Mouse (Mus musculus): ENCODE results near the gene Ttll5. TPM values are rescaled to one million over a fixed set of nuclear protein-coding genes. Genes with fewer than 3 reads are reported as not detected.

Ttll5 gene
- total and polyA plus RNA-seq, 2 experiments from 2014 or later: 10.4 to 23.9 TPM

- no peaks in the 10 kb centered on the region for H3K9me3 ChIP-seq (ENCODE audit: low read length)
- ATAC-seq (no peak), DNase-seq (ENCODE audit: low spot score) (no peak)
- H3K36me3 ChIP-seq (ENCODE audit: insufficient read depth, low read length): no peaks in the 10 kb centered on the region; the same call in 1 of the 2 replicates
- WGBS: 80% methylated on average over 6 of the region's 6 CpGs
- no peak overlapping the region for H3K9ac ChIP-seq (replicated peaks; ENCODE audit: low read length)
- H3K27ac ChIP-seq: no peak overlapping the region
- H3K27me3 ChIP-seq (ENCODE audit: insufficient read depth, low read length): no peaks in the 10 kb centered on the region
- H3K4me3 ChIP-seq (ENCODE audit: low read length): no peak overlapping the region
- TF ChIP-seq CTCF (IDR thresholded peaks at IDR 0.05; ENCODE audit: low read depth): no peak
- H3K4me1 ChIP-seq (ENCODE audit: insufficient read depth, low read length): no peaks in the 10 kb centered on the region
- no peak overlapping the region for H3K4me2 ChIP-seq (ENCODE audit: low read depth, low read length)
These were observed 86.4 kb downstream of the Ttll5 start for GRCm38 (mm10) chr12:85910811-85911210.

- no peaks in the 10 kb centered on the region for H3K4me1 ChIP-seq (ENCODE audit: insufficient read depth, low read length)
- no peak for TF ChIP-seq CTCF (IDR thresholded peaks at IDR 0.05; ENCODE audit: low read depth)
- H3K27me3 ChIP-seq (ENCODE audit: insufficient read depth, low read length): no peaks in the 10 kb centered on the region
- H3K9ac ChIP-seq (replicated peaks; ENCODE audit: low read length): no peak overlapping the region
- no peaks in the 10 kb centered on the region for H3K9me3 ChIP-seq (ENCODE audit: low read length)
- peaks cover 4% of the 10 kb centered on the region; the same call in 1 of the 2 replicates for H3K36me3 ChIP-seq (ENCODE audit: insufficient read depth, low read length)
- no peak overlapping the region for H3K4me2 ChIP-seq (ENCODE audit: low read depth, low read length)
- H3K4me3 ChIP-seq (ENCODE audit: low read length): no peak overlapping the region
- ATAC-seq (no peak), DNase-seq (ENCODE audit: low spot score) (no peak)
- 90% methylated on average over 13 of the region's 13 CpGs for WGBS
- H3K27ac ChIP-seq: no peak overlapping the region
These were observed 88.4 kb downstream of the Ttll5 start for GRCm38 (mm10) chr12:85912712-85913504.

GRCm38 (mm10) chr12:85926897-85927296 is 102.4 kb downstream of the Ttll5 start:
- DNase-seq (ENCODE audit: low spot score) (no peak), ATAC-seq (no peak)
- Histone ChIP-seq H3K36me3 (ENCODE audit: insufficient read depth, low read length) (peaks cover 11% of the 10 kb centered on the region; the same call in 1 of the 2 replicates), H3K9me3 (ENCODE audit: low read length) (no peaks in the 10 kb centered on the region), H3K9ac (replicated peaks; ENCODE audit: low read length) (no peak overlapping the region), H3K4me2 (ENCODE audit: low read depth, low read length) (no peak overlapping the region), H3K27me3 (ENCODE audit: insufficient read depth, low read length) (no peaks in the 10 kb centered on the region), H3K4me3 (ENCODE audit: low read length) (no peak overlapping the region), H3K27ac (no peak overlapping the region), H3K4me1 (ENCODE audit: insufficient read depth, low read length) (no peaks in the 10 kb centered on the region)
- 75% methylated on average over 4 of the region's 4 CpGs for WGBS
- no peak for TF ChIP-seq CTCF (IDR thresholded peaks at IDR 0.05; ENCODE audit: low read depth)

- Histone ChIP-seq H3K9me3 (ENCODE audit: low read length) (no peaks in the 10 kb centered on the region), H3K27me3 (ENCODE audit: insufficient read depth, low read length) (no peaks in the 10 kb centered on the region), H3K9ac (replicated peaks; ENCODE audit: low read length) (no peak overlapping the region), H3K4me2 (ENCODE audit: low read depth, low read length) (no peak overlapping the region), H3K36me3 (ENCODE audit: insufficient read depth, low read length) (peaks cover 11% of the 10 kb centered on the region; the same call in 1 of the 2 replicates), H3K4me1 (ENCODE audit: insufficient read depth, low read length) (no peaks in the 10 kb centered on the region), H3K4me3 (ENCODE audit: low read length) (no peak overlapping the region), H3K27ac (no peak overlapping the region)
- DNase-seq (ENCODE audit: low spot score) (no peak), ATAC-seq (no peak)
- 87% methylated on average over 10 of the region's 10 CpGs for WGBS
- no peak for TF ChIP-seq CTCF (IDR thresholded peaks at IDR 0.05; ENCODE audit: low read depth)
These were observed 104.1 kb downstream of the Ttll5 start for GRCm38 (mm10) chr12:85928513-85928912.

GRCm38 (mm10) chr12:85929711-85930110 is 105.3 kb downstream of the Ttll5 start:
- no peak overlapping the region for H3K9ac ChIP-seq (replicated peaks; ENCODE audit: low read length)
- peaks cover 11% of the 10 kb centered on the region; the same call in 1 of the 2 replicates for H3K36me3 ChIP-seq (ENCODE audit: insufficient read depth, low read length)
- no peak overlapping the region for H3K4me3 ChIP-seq (ENCODE audit: low read length)
- no peak for DNase-seq (ENCODE audit: low spot score)
- WGBS: 61% methylated on average over 4 of the region's 4 CpGs
- no peak overlapping the region for H3K4me2 ChIP-seq (ENCODE audit: low read depth, low read length)
- no peak for ATAC-seq
- no peaks in the 10 kb centered on the region for H3K27me3 ChIP-seq (ENCODE audit: insufficient read depth, low read length)
- TF ChIP-seq CTCF (IDR thresholded peaks at IDR 0.05; ENCODE audit: low read depth): no peak
- no peaks in the 10 kb centered on the region for H3K9me3 ChIP-seq (ENCODE audit: low read length)
- H3K4me1 ChIP-seq (ENCODE audit: insufficient read depth, low read length): no peaks in the 10 kb centered on the region
- H3K27ac ChIP-seq: 0 out of 2 replicates have a peak overlapping the region, but pooled peaks have one; percentile 36

- peak; percentile 41 for TF ChIP-seq CTCF (IDR thresholded peaks at IDR 0.05; ENCODE audit: low read depth)
- no peaks in the 10 kb centered on the region for H3K9me3 ChIP-seq (ENCODE audit: low read length)
- DNase-seq (ENCODE audit: low spot score): no peak
These were observed 106.3 kb downstream of the Ttll5 start for GRCm38 (mm10) chr12:85930713-85931112.

GRCm38 (mm10) chr12:85933241-85933640 is 108.8 kb downstream of the Ttll5 start:
- H3K9ac ChIP-seq (replicated peaks; ENCODE audit: low read length): no peak overlapping the region
- no peak for ATAC-seq

More at GRCm38 (mm10) chr12:85930713-85931112, 106.3 kb downstream of the Ttll5 start:
- Histone ChIP-seq H3K27me3 (ENCODE audit: insufficient read depth, low read length) (no peaks in the 10 kb centered on the region), H3K36me3 (ENCODE audit: insufficient read depth, low read length) (peaks cover 6% of the 10 kb centered on the region; the same call in 1 of the 2 replicates), H3K4me3 (ENCODE audit: low read length) (no peak overlapping the region), H3K4me2 (ENCODE audit: low read depth, low read length) (no peak overlapping the region), H3K27ac (no peak overlapping the region), H3K9ac (replicated peaks; ENCODE audit: low read length) (no peak overlapping the region), H3K4me1 (ENCODE audit: insufficient read depth, low read length) (no peaks in the 10 kb centered on the region)
- WGBS: 85% methylated on average over 3 of the region's 3 CpGs
- ATAC-seq: no peak

More at GRCm38 (mm10) chr12:85933241-85933640, 108.8 kb downstream of the Ttll5 start:
- Histone ChIP-seq H3K4me3 (ENCODE audit: low read length) (no peak overlapping the region), H3K36me3 (ENCODE audit: insufficient read depth, low read length) (no peaks in the 10 kb centered on the region; the same call in 1 of the 2 replicates), H3K27ac (no peak overlapping the region), H3K27me3 (ENCODE audit: insufficient read depth, low read length) (no peaks in the 10 kb centered on the region), H3K4me1 (ENCODE audit: insufficient read depth, low read length) (no peaks in the 10 kb centered on the region), H3K4me2 (ENCODE audit: low read depth, low read length) (no peak overlapping the region), H3K9me3 (ENCODE audit: low read length) (no peaks in the 10 kb centered on the region)
- no peak for DNase-seq (ENCODE audit: low spot score)
- WGBS: 75% methylated on average over 10 of the region's 10 CpGs
- TF ChIP-seq CTCF (IDR thresholded peaks at IDR 0.05; ENCODE audit: low read depth): no peak

Measured in hindbrain, postnatal 0 days (tissue).